Mouse (Mus musculus) embryonic facial prominence, embryonic 14.5 days (tissue): Measurements from ENCODE around the gene Tmco1. TPM values are rescaled to one million over a fixed set of nuclear protein-coding genes. Genes with fewer than 3 reads are reported as not detected.
"Not testable (repeated sequence)": the region's sequence is repeated elsewhere in the genome, so short reads cannot be mapped to it uniquely, and the experiment has no call there.

Experiments
- ATAC-seq: fragments of 200-750 bp; cut with Nextera tagmentation; 2 replicates; pipeline ENCODE4 v1.8.0; 2017; ENCODE audit warnings: low read depth, moderate number of reproducible peaks, moderate TSS enrichment
- DNase-seq: peaks from one replicate; pipeline ENCODE4 v3.0.0-alpha.2; 2015; ENCODE audit warnings: low spot score
- H3K27ac ChIP-seq: fragments of 300-500 bp; sonication (generic); replicated peaks from 2 replicates; pipeline ENCODE4 v1.5.1; 2014; ENCODE audit warnings: low read depth, mild to moderate bottlenecking, low read length, moderate library complexity
- H3K27me3 ChIP-seq: fragments of 300-500 bp; sonication (generic); replicated peaks from 2 replicates; pipeline ENCODE4 v1.6.1; 2014; ENCODE audit warnings: low read length; ENCODE audit not compliant: control insufficient read depth, insufficient read depth
- H3K36me3 ChIP-seq: fragments of 300-500 bp; sonication (generic); 2 replicates; pipeline ENCODE4 v1.6.1; 2014; ENCODE audit warnings: low read length, mixed read lengths; ENCODE audit not compliant: control insufficient read depth, insufficient read depth
- H3K4me1 ChIP-seq: fragments of 300-500 bp; sonication (generic); 2 replicates; pipeline ENCODE4 v1.6.1; 2014; ENCODE audit warnings: antibody characterized with exemption, low read length; ENCODE audit not compliant: control insufficient read depth, insufficient read depth
- H3K4me2 ChIP-seq: fragments of 300-500 bp; sonication (generic); 2 replicates; pipeline ENCODE4 v1.6.1; 2014; ENCODE audit warnings: low read depth, mild to moderate bottlenecking, low read length, moderate library complexity, mixed read lengths
- H3K4me3 ChIP-seq: fragments of 300-500 bp; sonication (generic); 2 replicates; pipeline ENCODE4 v1.5.1; 2014; ENCODE audit warnings: low read depth, mild to moderate bottlenecking, low read length
- H3K9ac ChIP-seq: fragments of 300-500 bp; sonication (generic); 2 replicates; pipeline ENCODE4 v1.6.1; 2014; ENCODE audit warnings: low read depth, mild to moderate bottlenecking, low read length, moderate library complexity, mixed read lengths
- H3K9me3 ChIP-seq: fragments of 300-500 bp; sonication (generic); 2 replicates; pipeline ENCODE4 v1.6.1; 2016; ENCODE audit warnings: low read length; ENCODE audit not compliant: control insufficient read depth
- WGBS: fragments of 180-500 bp; shearing (Covaris S2); extraction: QIAGEN DNeasy Blood & Tissue Kit; methylation state at CpG from one replicate; pipeline ENCODE4 v1.1.7; 2014; 5-methylcytosine and 5-hydroxymethylcytosine counted together
- polyA plus RNA-seq: library from polyadenylated mRNA; unstranded; fragments of >200 nt; fragmentation: Nextera tagmentation; extraction: Ambion mirVana; gene quantifications from 2 replicates; pipeline ENCODE4 v1.2.1, GENCODE M21; 2014

Tmco1 gene
- polyA plus RNA-seq, 1 experiment from 2014 or later = 90.0 TPM

DNA sequence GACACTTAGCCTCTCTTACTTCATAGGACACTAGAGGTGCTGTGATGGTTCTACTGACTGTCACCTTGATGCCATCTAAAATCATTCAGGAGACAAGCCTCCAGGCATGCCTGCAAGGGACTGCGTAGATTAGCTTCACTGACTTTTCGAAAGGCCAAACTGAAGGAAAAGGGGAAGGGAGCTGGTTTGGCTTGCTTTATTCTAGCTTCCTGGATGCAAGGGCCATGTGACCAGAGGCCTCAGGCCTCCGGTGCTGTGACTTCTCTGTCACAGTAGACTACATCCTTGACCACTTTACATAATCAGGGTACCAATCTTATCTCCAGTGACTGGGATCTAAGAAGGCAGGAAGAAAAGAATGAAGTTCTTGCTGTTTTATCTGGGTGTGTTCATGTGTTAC is 28.2 kb downstream of the Tmco1 start:
- no peaks in the 10 kb centered on the region for H3K4me1 ChIP-seq
- peaks cover 22% of the 10 kb centered on the region; the same call in 1 of the 2 replicates for H3K36me3 ChIP-seq
- DNase-seq (no peak), ATAC-seq (no peak)
- no peak overlapping the region for H3K4me2 ChIP-seq
- peaks cover 6% of the 10 kb centered on the region for H3K27me3 ChIP-seq
- 90% methylated on average over 3 of the region's 3 CpGs for WGBS
- H3K4me3 ChIP-seq = no peak overlapping the region
- H3K9me3 ChIP-seq = no peaks in the 10 kb centered on the region
- H3K9ac ChIP-seq = no peak overlapping the region
- H3K27ac ChIP-seq = no peak overlapping the region

DNA sequence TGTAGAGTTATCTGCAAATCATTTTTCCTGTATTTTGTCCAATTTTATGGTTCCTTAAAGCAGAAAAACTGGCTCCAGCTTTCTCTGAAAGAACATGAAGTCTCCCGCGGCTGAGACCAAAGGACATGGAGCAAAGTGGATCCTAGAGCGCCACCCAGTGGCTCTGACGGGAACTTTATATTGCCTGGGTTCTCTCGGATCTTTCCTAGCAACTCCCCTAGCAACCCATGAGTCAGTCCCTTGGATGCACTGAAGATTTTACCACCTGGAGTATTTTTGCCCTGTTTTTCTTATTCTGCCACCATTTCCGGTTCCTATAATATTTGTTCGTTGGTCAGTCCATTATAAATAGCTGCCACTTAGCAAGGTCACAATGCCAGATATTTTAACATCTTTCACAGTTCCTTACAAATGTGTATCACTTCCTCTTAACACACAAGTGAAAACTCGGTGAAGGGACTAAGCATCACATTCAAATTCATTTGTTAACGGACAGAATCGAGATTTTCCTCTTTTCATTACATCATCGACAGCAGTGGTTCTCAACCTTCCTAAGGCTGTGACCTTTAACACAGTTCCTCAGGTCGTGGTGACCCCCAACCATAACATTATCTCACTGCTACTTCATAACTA is 29.4 kb downstream of the Tmco1 start:
- Histone ChIP-seq H3K27ac (no peak overlapping the region), H3K4me2 (no peak overlapping the region), H3K4me3 (no peak overlapping the region), H3K9ac (no peak overlapping the region), H3K27me3 (peaks cover 6% of the 10 kb centered on the region), H3K4me1 (no peaks in the 10 kb centered on the region), H3K9me3 (no peaks in the 10 kb centered on the region), H3K36me3 (peaks cover 13% of the 10 kb centered on the region; the same call in 1 of the 2 replicates)
- peak; percentile 88 for DNase-seq
- ATAC-seq = peak; percentile 71; the same call in 1 of the 2 replicates
- 10% methylated on average over 12 of the region's 12 CpGs for WGBS

DNA sequence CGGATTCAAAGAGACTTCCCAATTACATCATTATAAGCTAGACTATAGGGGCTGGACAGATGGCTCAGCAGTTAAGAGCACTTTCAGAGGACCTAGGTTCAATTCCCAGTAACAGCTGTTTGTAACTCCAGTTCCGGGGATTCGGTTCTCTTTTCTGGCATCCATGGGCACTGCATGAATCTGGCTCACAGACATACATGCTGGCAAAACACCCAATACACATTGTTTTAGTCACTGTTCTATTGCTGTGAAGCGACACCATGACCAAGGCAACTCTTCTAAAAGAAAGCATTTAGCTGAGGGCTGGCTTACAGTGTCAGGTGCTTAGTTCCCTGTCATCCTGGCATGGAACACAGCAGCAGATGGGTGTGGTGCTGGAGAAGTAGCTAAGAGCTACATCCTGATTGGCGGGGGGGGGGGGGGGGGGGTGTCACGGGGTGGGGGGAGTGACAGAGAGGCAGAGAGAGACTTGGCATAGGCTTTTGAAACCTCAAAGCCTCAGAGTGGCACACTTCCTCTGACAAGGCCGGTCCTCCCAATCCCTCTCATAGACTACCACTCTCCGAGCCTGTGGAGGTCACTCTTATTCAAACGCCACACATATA is 31.1 kb downstream of the Tmco1 start:
- WGBS = 78% methylated on average over 7 of the region's 9 CpGs
- Histone ChIP-seq H3K36me3 (0 out of 2 replicates have a peak, but pooled peaks cover 2% of the 10 kb centered on the region), H3K4me3 (no peak overlapping the region), H3K9ac (no peak overlapping the region), H3K27me3 (peaks cover 6% of the 10 kb centered on the region), H3K4me1 (no peaks in the 10 kb centered on the region), H3K4me2 (no peak overlapping the region), H3K27ac (no peak overlapping the region), H3K9me3 (no peaks in the 10 kb centered on the region)
- DNase-seq = no peak
- ATAC-seq = no peak

DNA sequence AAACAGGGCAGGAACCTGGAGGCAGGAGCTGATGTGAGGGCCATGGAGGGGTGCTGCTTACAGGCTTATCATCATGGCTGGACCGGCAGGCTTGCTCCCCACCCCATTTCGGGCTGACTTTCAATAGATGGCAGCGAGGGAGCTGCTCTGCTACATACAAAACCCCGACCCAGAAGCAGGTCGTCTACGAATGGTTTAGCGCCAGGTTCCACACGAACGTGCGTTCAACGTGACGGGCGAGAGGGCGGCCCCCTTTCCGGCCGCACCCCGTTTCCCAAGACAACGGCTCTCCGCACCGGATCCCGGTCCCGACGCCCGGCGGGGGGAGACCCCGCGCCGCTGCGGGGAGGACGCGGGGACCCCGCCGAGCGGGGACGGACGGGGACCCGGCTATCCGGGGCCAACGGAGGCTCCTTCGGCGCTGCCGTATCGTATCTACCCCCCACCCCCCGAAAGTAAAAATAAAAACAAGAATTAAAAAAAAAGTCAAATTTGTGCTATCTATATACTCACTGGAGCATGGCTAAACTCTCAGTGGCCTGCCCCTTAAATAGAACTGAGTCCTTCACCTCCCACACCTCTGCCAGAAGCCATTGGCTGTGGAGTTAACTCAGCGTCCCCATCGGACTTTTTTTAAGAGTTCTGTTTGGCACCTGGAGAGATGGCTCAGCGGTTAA is 32.1 kb downstream of the Tmco1 start:
- ATAC-seq (peak; percentile 61; the same call in 1 of the 2 replicates), DNase-seq (peak; percentile 26)
- WGBS = 2% methylated on average over 38 of the region's 47 CpGs
- Histone ChIP-seq H3K36me3 (no peaks in the 10 kb centered on the region), H3K27ac (no peak overlapping the region), H3K4me3 (peak overlapping the region; percentile 47), H3K27me3 (peaks cover 6% of the 10 kb centered on the region), H3K4me1 (no peaks in the 10 kb centered on the region), H3K9ac (peak overlapping the region; percentile 59), H3K9me3 (no peaks in the 10 kb centered on the region), H3K4me2 (peak overlapping the region; percentile 81)

DNA sequence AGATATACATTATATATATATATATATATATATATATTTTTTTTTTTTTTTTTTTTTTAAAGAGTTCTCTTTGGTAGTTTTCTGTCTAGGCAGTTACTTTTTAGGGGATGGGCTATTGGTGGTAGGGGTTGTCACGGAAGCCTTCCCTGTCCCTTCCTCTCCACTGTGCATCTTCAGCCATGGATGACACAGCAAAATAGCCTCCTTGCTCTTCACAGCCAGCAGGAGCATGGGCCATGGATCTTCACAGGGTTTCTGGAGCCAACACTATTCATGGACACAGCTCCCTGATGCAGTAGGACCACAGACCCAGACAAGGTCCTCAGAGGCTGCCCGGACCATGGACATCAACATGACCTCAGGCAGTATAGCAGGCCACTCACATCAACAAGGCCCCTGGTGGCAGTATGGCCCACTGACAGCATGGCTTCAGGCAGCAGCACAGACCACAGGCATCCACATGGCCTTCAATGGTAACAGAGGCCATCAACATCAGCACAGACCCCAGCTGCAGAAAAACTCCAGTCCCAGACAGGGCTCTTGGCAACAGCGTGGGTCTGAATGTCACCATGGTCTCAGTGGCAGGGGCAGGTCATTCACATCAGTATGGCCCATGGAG is 32.8 kb downstream of the Tmco1 start:
- H3K27ac ChIP-seq = no peak overlapping the region
- peak overlapping the region; percentile 47 for H3K4me3 ChIP-seq
- DNase-seq (no peak), ATAC-seq (no peak)
- H3K9ac ChIP-seq = no peak overlapping the region
- H3K4me1 ChIP-seq = no peaks in the 10 kb centered on the region
- H3K9me3 ChIP-seq = no peaks in the 10 kb centered on the region
- peaks cover 6% of the 10 kb centered on the region for H3K27me3 ChIP-seq
- H3K4me2 ChIP-seq = peak overlapping the region; percentile 81
- WGBS = 94% methylated on average over 2 of the region's 3 CpGs
- no peaks in the 10 kb centered on the region for H3K36me3 ChIP-seq

DNA sequence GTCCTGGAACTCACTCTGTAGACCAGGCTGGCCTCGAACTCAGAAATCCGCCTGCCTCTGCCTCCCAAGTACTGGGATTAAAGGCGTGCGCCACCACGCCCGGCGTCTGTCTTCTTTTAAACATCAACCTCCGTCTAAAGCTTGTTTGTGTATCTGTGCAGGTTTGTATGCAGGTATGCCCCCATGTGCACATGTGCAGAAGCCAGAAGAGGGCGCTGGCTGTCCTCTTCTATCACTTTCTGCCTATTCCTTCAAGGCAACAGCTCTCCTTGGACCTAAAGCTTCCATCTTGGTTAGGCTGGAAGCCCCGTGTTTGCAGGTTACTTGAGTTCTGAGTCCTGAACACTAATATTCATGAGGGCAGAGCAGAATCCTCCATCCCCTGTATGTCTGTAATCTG is 34.7 kb downstream of the Tmco1 start:
- Histone ChIP-seq H3K9me3 (no peaks in the 10 kb centered on the region), H3K27me3 (peaks cover 6% of the 10 kb centered on the region), H3K9ac (no peak overlapping the region), H3K4me1 (no peaks in the 10 kb centered on the region), H3K27ac (no peak overlapping the region), H3K4me2 (no peak overlapping the region), H3K36me3 (no peaks in the 10 kb centered on the region), H3K4me3 (no peak overlapping the region)
- ATAC-seq (no peak), DNase-seq (no peak)
- 88% methylated on average over 10 of the region's 10 CpGs for WGBS

DNA sequence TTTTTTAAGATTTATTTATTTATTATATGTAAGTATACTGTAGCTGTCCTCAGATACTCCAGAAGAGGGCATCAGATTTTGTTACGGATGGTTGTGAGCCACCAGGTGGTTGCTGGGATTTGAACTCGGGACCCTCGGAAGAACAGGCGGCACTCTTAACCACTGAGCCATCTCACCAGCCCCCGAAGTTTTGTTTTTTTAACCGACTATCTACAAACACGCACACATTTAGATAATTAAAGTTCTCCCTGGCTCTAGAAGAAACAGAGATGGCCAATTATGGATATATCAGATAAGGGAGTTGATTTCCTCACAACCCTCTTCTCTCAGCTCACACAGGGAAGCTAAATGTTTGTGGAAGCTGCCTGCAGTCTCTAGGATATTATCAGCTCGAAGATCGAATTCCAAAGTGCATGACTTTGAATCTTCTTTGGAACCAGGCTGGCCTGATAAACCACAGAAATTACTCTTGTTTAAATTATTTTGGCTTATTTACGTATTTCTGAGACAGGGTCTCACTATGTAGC is 37.9 kb downstream of the Tmco1 start:
- H3K27me3 ChIP-seq, ATAC-seq, H3K4me1 ChIP-seq, H3K27ac ChIP-seq, H3K4me2 ChIP-seq, H3K4me3 ChIP-seq, H3K9me3 ChIP-seq, H3K9ac ChIP-seq, H3K36me3 ChIP-seq, DNase-seq: not testable (repeated sequence)
- WGBS = 83% methylated on average over 10 of the region's 10 CpGs

DNA sequence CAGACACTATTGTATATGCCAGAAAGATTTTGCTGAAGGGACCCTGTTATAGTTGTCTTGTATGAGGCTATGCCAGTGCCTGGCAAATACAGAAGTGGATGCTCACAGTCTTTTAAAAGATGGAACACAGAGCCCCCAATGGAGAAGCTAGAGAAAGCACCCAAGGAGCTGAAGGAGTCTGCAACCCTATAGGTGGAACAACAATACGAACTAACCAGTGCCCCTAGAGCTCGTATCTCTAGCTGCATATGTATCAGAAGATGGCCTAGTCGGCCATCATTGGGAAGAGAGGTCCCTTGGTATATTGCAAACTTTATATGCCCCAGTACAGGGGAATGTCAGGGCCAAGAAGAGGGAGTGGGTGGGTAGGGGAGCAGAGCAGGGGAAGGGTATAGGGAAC is 41.0 kb downstream of the Tmco1 start:
- not testable (repeated sequence) for H3K4me3 ChIP-seq, H3K9ac ChIP-seq, DNase-seq, ATAC-seq, H3K27me3 ChIP-seq, H3K36me3 ChIP-seq, H3K9me3 ChIP-seq, H3K4me1 ChIP-seq, H3K27ac ChIP-seq
- H3K4me2 ChIP-seq = peak overlapping the region; percentile 62
- WGBS = 73% methylated on average over 3 of the region's 3 CpGs
